Mouse (Mus musculus) midbrain, embryonic 16.5 days (tissue): ENCODE measurements at regions not wholly inside any gene's neighbourhood (a gene's known extent, or its start where the extent isn't known, plus 50 kb on each side); places are given as distances from the start of the nearest gene placed in this dataset.

Source experiments
- ATAC-seq: fragments of 200-750 bp; cut with Nextera tagmentation; 2 replicates; pipeline ENCODE4 v1.8.0; 2017; ENCODE audit warnings: moderate TSS enrichment
- H3K27ac ChIP-seq: fragments of 300-500 bp; sonication (generic); 2 replicates; pipeline ENCODE4 v1.5.1; 2014; ENCODE audit warnings: mild to moderate bottlenecking, low read length, mixed read lengths
- H3K27me3 ChIP-seq: fragments of 300-500 bp; sonication (generic); 2 replicates; pipeline ENCODE4 v1.6.1; 2014; ENCODE audit warnings: low read depth, low read length, mixed read lengths; ENCODE audit not compliant: control insufficient read depth, insufficient read depth
- H3K36me3 ChIP-seq: fragments of 300-500 bp; sonication (generic); 2 replicates; pipeline ENCODE4 v1.6.1; 2014; ENCODE audit warnings: mild to moderate bottlenecking, low read length, moderate library complexity, mixed read lengths; ENCODE audit not compliant: control insufficient read depth, insufficient read depth
- H3K4me1 ChIP-seq: fragments of 300-500 bp; sonication (generic); 2 replicates; pipeline ENCODE4 v1.6.1; 2014; ENCODE audit warnings: mild to moderate bottlenecking, low read length, mixed read lengths; ENCODE audit not compliant: control insufficient read depth, insufficient read depth
- H3K4me2 ChIP-seq: fragments of 300-500 bp; sonication (generic); 2 replicates; pipeline ENCODE4 v1.6.1; 2014; ENCODE audit warnings: mild to moderate bottlenecking, low read length, mixed read lengths
- H3K4me3 ChIP-seq: fragments of 300-500 bp; sonication (generic); 2 replicates; pipeline ENCODE4 v1.5.1; 2014; ENCODE audit warnings: low read depth, mild to moderate bottlenecking, low read length, moderate library complexity, mixed read lengths
- H3K9ac ChIP-seq: fragments of 300-500 bp; sonication (generic); 2 replicates; pipeline ENCODE4 v1.6.1; 2014; ENCODE audit warnings: low read depth, low read length, mixed read lengths
- H3K9me3 ChIP-seq: fragments of 300-500 bp; sonication (generic); replicated peaks from 2 replicates; pipeline ENCODE4 v1.6.1; 2014; ENCODE audit warnings: mild to moderate bottlenecking, low read length, mixed read lengths; ENCODE audit not compliant: control insufficient read depth, poor library complexity, severe bottlenecking
- WGBS: fragments of 180-500 bp; shearing (Covaris S2); extraction: QIAGEN DNeasy Blood & Tissue Kit; methylation state at CpG from one replicate; pipeline ENCODE4 v1.1.7; 2014; 5-methylcytosine and 5-hydroxymethylcytosine counted together

DNA sequence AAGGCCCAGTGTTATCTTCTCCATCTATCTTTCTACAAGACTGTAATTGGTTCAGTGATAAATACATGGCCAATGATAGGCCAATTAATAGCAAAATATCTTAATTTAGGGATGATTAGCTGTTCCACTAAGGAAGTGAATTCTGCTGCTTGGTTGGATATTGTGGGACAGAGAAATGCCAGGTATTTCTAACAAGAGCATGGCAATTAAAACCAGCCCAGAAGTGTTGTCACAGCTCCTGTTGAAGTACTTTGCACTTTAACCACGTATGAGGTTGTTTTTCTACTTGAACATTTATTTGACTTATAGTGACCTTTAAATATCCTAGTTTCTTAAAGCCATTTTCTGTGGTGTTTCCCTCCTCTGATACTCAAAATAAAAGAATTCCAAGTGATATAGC is 65.7 kb upstream of the Acsl4 start:
- no peaks in the 10 kb centered on the region for H3K36me3 ChIP-seq
- WGBS = 85% methylated on average over 1 of the region's 1 CpGs
- ATAC-seq = no peak

GRCm38 (mm10) chrX:142464174-142464573 is 73.8 kb upstream of the Acsl4 start:
- Histone ChIP-seq H3K27me3 (no peaks in the 10 kb centered on the region; the same call in 1 of the 2 replicates), H3K4me2 (no peak overlapping the region), H3K36me3 (no peaks in the 10 kb centered on the region), H3K27ac (no peak overlapping the region), H3K4me1 (no peaks in the 10 kb centered on the region; the same call in 1 of the 2 replicates), H3K9me3 (no peaks in the 10 kb centered on the region), H3K9ac (no peak overlapping the region), H3K4me3 (no peak overlapping the region)
- ATAC-seq = no peak
- 58% methylated on average over 2 of the region's 2 CpGs for WGBS

More for the DNA sequence above, 65.7 kb upstream of the Acsl4 start:
- H3K4me1 ChIP-seq = no peaks in the 10 kb centered on the region
- H3K4me3 ChIP-seq = no peak overlapping the region
- H3K9ac ChIP-seq = no peak overlapping the region
- H3K9me3 ChIP-seq = no peaks in the 10 kb centered on the region
- no peaks in the 10 kb centered on the region for H3K27me3 ChIP-seq
- H3K4me2 ChIP-seq = no peak overlapping the region
- no peak overlapping the region for H3K27ac ChIP-seq

GRCm38 (mm10) chrX:142464756-142465155 is 74.4 kb upstream of the Acsl4 start:
- Histone ChIP-seq H3K9me3 (no peaks in the 10 kb centered on the region), H3K4me1 (no peaks in the 10 kb centered on the region; the same call in 1 of the 2 replicates), H3K9ac (no peak overlapping the region), H3K4me2 (no peak overlapping the region), H3K4me3 (no peak overlapping the region), H3K27me3 (no peaks in the 10 kb centered on the region; the same call in 1 of the 2 replicates), H3K27ac (no peak overlapping the region), H3K36me3 (no peaks in the 10 kb centered on the region)
- no peak for ATAC-seq
- WGBS = 79% methylated on average over 6 of the region's 6 CpGs

DNA sequence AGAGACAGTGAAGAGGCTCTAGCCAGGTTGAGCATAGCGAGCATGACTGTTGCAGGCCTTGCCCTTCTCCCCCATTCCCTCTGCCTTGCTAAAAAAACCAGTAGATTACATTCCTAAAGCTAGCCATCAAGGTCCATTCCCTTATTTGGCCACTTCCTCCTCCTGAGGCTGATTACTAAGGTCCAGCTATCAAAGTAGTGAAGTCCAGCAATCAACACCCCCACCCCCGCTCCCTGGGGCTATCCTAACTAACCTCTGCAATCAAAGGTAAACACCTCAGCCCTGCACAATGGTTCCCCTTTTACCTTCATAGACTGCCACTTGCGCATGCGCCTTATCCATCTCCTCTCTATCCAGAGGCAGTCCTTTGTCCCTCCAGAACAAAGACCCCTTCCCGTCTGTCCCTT is 77.5 kb upstream of the Acsl4 start:
- WGBS = 34% methylated on average over 5 of the region's 5 CpGs

DNA sequence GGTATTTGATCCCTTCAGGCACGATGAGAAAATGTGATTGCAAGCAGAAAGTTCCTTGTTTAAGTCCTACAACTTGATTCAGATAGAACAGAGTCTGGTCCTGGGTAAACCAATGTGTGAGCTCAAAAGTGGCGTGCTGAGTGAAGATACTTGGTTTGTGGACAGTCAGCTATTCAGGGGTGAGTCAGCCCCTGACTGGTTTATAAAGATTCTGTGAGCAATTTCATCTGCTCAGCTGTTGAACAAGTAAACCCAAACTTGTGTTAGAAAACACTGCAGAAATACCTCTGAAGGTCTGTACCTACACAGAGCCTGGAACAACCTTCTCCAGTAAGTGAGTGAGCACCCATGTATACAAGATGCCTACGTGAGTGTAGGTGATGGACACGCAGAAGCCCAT is 78.1 kb upstream of the Acsl4 start:
- Histone ChIP-seq H3K27me3 (no peaks in the 10 kb centered on the region), H3K27ac (no peak overlapping the region), H3K9me3 (no peaks in the 10 kb centered on the region), H3K9ac (no peak overlapping the region), H3K4me1 (no peaks in the 10 kb centered on the region; the same call in 1 of the 2 replicates), H3K4me2 (no peak overlapping the region), H3K36me3 (no peaks in the 10 kb centered on the region), H3K4me3 (no peak overlapping the region)
- ATAC-seq = no peak
- WGBS = 33% methylated on average over 4 of the region's 4 CpGs

More for the DNA sequence above, 77.5 kb upstream of the Acsl4 start:
- Histone ChIP-seq H3K9me3 (no peaks in the 10 kb centered on the region), H3K36me3 (no peaks in the 10 kb centered on the region), H3K4me2 (no peak overlapping the region), H3K9ac (no peak overlapping the region), H3K27ac (no peak overlapping the region), H3K27me3 (no peaks in the 10 kb centered on the region; the same call in 1 of the 2 replicates), H3K4me1 (no peaks in the 10 kb centered on the region; the same call in 1 of the 2 replicates), H3K4me3 (no peak overlapping the region)
- no peak for ATAC-seq

DNA sequence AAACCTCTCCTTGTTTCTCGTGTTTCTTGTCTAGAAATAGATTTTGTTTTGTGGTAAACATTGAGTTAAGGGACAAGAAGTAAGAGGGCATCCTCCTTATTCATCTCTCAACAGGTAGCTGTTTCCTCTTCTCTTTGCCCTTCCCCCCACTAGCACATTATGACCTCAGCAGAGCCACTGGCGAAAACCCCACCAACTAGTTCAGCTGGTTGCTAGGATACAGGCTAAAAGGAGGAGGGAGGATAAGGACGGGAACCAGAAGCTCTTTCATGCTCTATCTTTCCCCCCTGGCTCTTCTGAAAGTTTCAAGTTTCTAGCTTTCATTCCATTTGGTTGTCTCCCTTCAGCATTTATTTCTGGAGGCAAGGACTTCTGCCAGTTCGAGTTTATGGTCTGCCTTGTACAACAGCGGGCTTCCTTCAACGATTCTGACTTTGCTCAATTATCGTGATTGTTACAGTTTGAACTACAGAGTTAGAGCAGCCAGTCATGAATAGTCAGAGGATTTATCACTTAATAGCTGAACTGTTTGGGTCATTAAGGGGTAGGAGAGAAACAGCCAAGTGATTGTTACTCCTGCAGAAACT is 78.8 kb upstream of the Acsl4 start:
- H3K27ac ChIP-seq = no peak overlapping the region
- no peaks in the 10 kb centered on the region for H3K9me3 ChIP-seq
- no peak for ATAC-seq
- WGBS = 32% methylated on average over 7 of the region's 7 CpGs
- no peaks in the 10 kb centered on the region; the same call in 1 of the 2 replicates for H3K4me1 ChIP-seq
- H3K4me2 ChIP-seq = no peak overlapping the region
- H3K36me3 ChIP-seq = no peaks in the 10 kb centered on the region
- H3K4me3 ChIP-seq = no peak overlapping the region
- no peaks in the 10 kb centered on the region for H3K27me3 ChIP-seq
- no peak overlapping the region for H3K9ac ChIP-seq

GRCm38 (mm10) chrX:142470083-142470482 is 79.7 kb upstream of the Acsl4 start:
- no peak for ATAC-seq
- Histone ChIP-seq H3K27me3 (no peaks in the 10 kb centered on the region), H3K9ac (no peak overlapping the region), H3K4me1 (no peaks in the 10 kb centered on the region; the same call in 1 of the 2 replicates), H3K9me3 (no peaks in the 10 kb centered on the region), H3K36me3 (no peaks in the 10 kb centered on the region), H3K4me2 (no peak overlapping the region), H3K27ac (no peak overlapping the region), H3K4me3 (no peak overlapping the region)
- 81% methylated on average over 1 of the region's 1 CpGs for WGBS

- no peak overlapping the region for H3K27ac ChIP-seq
- no peak overlapping the region for H3K4me2 ChIP-seq
- H3K9me3 ChIP-seq = no peaks in the 10 kb centered on the region
- ATAC-seq = no peak
- 0 out of 2 replicates have a peak, but pooled peaks cover 3% of the 10 kb centered on the region for H3K27me3 ChIP-seq
- no peaks in the 10 kb centered on the region for H3K4me1 ChIP-seq
- H3K36me3 ChIP-seq = no peaks in the 10 kb centered on the region
- H3K4me3 ChIP-seq = no peak overlapping the region
- no peak overlapping the region for H3K9ac ChIP-seq
- WGBS = 87% methylated on average over 5 of the region's 5 CpGs
Measured at GRCm38 (mm10) chrX:142481203-142481815, 91.0 kb upstream of the Acsl4 start.

DNA sequence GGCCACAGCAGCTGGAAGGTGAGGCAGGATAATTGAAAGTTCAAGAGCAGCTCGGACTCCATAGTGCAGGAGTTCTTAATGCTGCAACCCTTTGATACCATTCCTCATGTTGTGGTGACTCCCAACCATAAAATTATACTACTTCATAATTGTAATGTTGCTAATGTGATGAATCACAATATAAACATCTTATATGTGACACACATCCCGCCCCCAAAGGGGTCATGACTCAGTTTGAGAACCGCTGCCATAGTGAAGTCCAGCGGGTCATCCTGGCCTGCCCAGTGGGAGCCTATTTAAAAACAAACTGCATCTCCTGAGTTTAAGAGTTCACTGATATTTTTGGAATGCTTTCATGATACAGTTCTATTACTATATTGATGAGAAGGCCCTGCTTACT is 97.7 kb upstream of the Acsl4 start:
- 0 out of 2 replicates have a peak, but pooled peaks cover 3% of the 10 kb centered on the region for H3K27me3 ChIP-seq
- no peaks in the 10 kb centered on the region for H3K9me3 ChIP-seq
- no peak overlapping the region for H3K9ac ChIP-seq
- no peaks in the 10 kb centered on the region for H3K36me3 ChIP-seq
- 89% methylated on average over 4 of the region's 4 CpGs for WGBS
- H3K27ac ChIP-seq = no peak overlapping the region
- H3K4me3 ChIP-seq = no peak overlapping the region
- H3K4me1 ChIP-seq = no peaks in the 10 kb centered on the region
- H3K4me2 ChIP-seq = no peak overlapping the region
- no peak for ATAC-seq
